Mouse (Mus musculus): ENCODE data around the gene Cyp2a5.
"Not testable (repeated sequence)": the region's sequence is repeated elsewhere in the genome, so short reads cannot be mapped to it uniquely, and the experiment has no call there.

Cyp2a5 gene

DNA sequence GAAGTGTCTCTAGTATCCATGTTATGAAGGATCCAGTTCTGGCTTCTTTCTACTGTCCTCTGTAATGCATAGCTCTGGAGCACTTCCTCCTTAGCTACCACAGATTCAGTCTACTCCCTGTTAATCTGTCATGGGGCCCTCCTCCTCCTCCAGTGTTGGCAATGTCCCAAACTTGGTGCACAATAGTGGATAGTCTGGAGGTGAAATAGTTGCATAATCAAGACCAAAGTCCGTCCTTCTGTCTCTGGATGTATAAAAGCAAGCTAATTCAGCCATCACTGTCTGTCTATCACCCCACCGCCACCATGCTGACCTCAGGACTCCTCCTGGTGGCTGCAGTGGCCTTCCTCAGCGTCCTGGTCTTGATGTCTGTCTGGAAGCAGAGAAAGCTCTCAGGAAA, at the start of gene Cyp2a5:
Gene Cyp2a5, plus strand, starts transcription at position 247 of the 400 bp plus-strand sequence.
- DNase-seq (ENCODE audit: low spot score), result not testable (repeated sequence)

DNA sequence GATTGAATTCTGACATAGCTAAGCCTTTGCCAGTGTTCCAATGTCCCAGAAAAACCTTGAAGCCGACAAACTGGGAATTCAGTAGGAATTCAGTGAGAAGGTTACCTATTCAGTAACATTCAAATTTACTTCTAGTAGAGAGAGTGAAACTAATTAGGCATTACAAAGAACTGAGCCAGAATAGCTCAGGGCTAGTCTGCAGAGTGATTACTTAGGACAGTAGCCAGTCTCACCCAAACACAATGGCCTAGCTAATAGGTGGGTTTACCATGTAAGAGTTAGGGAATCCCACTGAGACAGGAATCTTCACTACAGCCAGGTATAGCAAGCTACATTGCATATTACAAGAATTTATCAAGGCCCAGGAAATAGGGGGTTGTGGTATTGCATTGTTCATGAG, 49.1 kb upstream of the Cyp2a5 start:
- not testable (repeated sequence) for DNase-seq (ENCODE audit: low spot score)

GRCm38 (mm10) chr7:26789984-26790383, 45.1 kb upstream of the Cyp2a5 start:
- no peak for DNase-seq (ENCODE audit: low spot score)

GRCm38 (mm10) chr7:26800104-26800503, 35.0 kb upstream of the Cyp2a5 start:
- no peak for DNase-seq (ENCODE audit: low spot score)

DNA sequence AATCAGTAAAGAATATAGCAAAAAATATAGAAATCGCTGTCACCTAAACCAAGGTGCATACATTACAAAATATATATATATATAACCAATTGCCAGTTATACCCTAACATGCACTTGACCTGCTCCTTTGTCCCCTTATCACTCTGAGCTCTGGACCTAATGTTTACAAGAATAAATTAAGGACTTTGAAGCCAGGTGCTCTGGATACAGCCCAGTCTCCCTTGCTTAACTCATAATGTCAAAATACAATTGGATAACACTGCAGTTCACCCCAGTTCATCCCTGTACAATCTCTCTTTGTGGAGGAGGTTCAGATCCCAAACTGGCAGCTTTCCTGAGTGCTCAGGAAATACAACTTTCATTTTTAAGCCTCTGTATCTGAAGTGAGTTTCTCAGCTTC, 34.1 kb upstream of the Cyp2a5 start:
- DNase-seq (ENCODE audit: low spot score), result no peak

GRCm38 (mm10) chr7:26808592-26808991, 26.5 kb upstream of the Cyp2a5 start, which contains the start of gene Cyp2g1:
Cyp2g1 (plus strand) TSS chr7:26808892.
- no peak for DNase-seq (ENCODE audit: low spot score)

DNA sequence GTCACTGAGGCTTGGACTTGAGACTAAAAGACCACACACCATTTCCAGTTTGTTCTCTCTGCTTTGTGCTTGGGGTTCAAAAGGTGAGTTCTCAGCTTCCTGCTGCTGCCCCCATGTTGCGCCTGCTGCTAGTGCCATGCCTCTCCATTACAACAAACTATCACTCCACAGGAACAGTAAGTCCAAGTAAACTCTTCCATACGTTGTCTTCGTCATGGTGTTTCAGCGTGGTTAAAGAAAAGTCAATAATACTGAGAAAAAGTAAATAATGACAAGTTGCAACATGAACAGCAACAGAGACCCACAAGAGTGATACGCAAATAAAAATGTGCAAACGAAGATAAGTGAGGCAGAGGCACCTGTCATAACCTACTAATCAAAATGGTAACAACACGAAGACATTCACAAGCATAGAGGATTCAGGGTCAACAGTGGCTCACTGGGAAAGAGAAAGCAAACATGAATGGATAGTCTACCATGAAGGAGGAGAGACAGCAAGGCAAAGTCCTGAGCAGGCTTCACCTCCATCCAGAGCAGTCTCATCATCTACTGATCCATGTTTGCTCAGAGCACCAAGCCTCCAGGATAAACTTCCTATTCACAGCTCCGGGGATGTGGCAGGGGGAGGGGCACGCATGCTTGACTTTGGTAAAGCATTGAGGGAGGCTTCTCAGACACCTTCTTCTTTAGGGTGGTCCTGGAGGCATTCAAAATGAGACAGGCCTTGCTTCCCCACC, 3.4 kb upstream of the Cyp2a5 start:
- not testable (repeated sequence) for DNase-seq (ENCODE audit: low spot score)

DNA sequence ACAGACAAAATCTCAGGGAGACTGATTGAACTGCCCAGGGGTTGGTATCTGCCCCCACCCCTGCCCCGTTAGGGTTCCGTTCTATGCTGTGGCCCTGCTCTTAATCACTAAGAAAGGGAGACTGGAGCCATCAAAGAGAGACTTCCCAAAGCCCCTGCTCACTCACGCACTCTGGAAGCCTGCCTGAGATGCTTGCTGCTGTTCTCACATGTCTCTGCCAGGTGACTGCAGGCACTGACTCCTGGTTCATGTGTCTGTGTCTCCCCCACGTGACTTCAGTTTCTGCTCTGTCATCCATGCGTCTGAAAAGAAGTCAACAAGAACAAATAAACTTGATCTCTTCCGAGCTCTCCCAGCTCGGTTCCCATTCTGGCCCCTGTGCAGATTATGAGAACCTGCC, 2.4 kb upstream of the Cyp2a5 start:
- not testable (repeated sequence) for DNase-seq (ENCODE audit: low spot score)

GRCm38 (mm10) chr7:26843400-26843799, 8.3 kb downstream of the Cyp2a5 start:
- DNase-seq (ENCODE audit: low spot score), result not testable (repeated sequence)

DNA sequence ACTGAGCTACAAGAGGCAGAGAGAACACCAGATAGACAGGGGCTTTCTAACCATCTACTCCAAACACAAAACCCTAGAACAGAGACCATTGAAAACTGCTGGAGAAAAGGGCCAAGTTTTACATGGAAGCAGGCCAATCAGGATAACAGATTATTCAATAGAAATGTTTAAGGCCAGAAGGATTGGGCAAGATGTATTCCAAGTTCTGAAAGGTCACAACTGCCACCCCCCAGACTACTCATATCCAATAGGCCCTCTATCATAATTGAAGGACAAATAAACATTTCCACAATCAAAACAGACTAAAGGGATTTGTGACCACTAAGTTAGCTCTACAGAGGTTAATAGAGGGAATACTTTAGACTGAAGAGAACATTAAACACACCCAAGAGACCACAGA, 15.0 kb downstream of the Cyp2a5 start:
- DNase-seq (ENCODE audit: low spot score), result not testable (repeated sequence)

DNA sequence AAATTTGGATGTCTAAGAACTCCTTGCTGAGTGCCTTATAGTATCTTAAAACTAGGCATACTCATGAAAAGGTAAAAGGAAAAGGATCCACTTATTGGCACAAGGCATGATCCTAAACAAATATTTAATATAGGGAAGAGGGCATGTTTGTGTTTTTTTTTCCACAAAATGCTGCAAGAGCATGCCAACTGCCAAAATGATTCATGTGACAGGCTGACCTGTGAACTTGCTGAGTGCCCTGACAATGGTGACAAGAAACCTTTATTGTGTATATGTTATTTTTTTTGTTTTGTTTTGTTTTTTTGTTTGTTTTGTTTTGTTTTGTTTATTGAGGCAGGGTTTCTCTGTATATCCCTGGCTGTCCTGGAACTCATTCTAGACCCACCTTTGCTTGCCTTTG, 43.5 kb downstream of the Cyp2a5 start:
- not testable (repeated sequence) for DNase-seq (ENCODE audit: low spot score)

- DNase-seq (ENCODE audit: low spot score), result not testable (repeated sequence)
Measured at GRCm38 (mm10) chr7:26880600-26880999, 45.5 kb downstream of the Cyp2a5 start.

Data from retina, embryonic 14.5 days (tissue).